Mouse (Mus musculus) G1E (cell line): ENCODE measurements around the gene Sh3bgrl.

Experiments used
- CTCF ChIP-seq: IDR thresholded peaks from 2 replicates; pipeline ENCODE4 v1.5.1; 2012; ENCODE audit warnings: low read depth, low read length, inconsistent platforms, mixed read lengths
- GATA1 ChIP-seq: IDR thresholded peaks from 2 replicates; pipeline ENCODE4 v1.6.1; 2012; ENCODE audit warnings: borderline replicate concordance, low read length, inconsistent platforms, mixed read lengths
- POLR2AphosphoS5 ChIP-seq: IDR thresholded peaks from 2 replicates; pipeline ENCODE4 v1.6.1; 2012; ENCODE audit warnings: low read depth, low read length, inconsistent platforms; ENCODE audit not compliant: insufficient replicate concordance

GRCm38 (mm10) chrX:109123762-109124161 lies 28.6 kb downstream of the Sh3bgrl start:
- TF ChIP-seq CTCF, result no peak
- TF ChIP-seq POLR2AphosphoS5, result no peak
- no peak for TF ChIP-seq GATA1
